Mouse (Mus musculus) lung, adult 18-20 months (tissue): ENCODE measurements at regions not wholly inside any gene's neighbourhood (a gene's known extent, or its start where the extent isn't known, plus 50 kb on each side); places are given as distances from the start of the nearest gene placed in this dataset.

Source experiments
- DNase-seq, 2 experiments: peaks; one replicate each; pipeline ENCODE4 v3.0.0; 2022; ENCODE audit warnings: mixed read lengths in 2 of 2

GRCm38 (mm10) chr2:74178106-74178505, 267.0 kb upstream of the Atp5g3 start:
- DNase-seq: no peak

- no peak for DNase-seq
Measured at GRCm38 (mm10) chr2:74168776-74169570, 257.8 kb upstream of the Atp5g3 start.

GRCm38 (mm10) chr2:74168307-74168706, 257.2 kb upstream of the Atp5g3 start:
- no peak for DNase-seq

DNA sequence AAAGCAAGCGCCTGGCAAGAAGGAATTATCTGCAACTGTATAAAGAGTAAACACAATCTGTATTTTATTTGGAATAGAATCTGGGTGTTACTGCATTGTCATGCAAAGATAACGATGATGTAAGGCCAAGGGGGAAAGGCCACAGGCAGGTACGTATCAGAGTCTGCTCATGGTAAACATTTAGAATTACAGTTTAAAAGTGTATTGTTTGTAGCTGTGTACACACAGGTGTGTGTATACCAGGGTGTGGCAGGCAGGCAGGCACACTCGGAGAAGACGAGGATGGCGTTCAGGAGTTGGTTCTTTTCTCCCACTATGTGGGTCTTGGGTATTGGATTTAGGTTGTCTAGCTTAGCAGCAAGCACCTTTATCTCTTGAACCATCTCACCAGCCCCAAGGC, 242.9 kb upstream of the Atp5g3 start:
- no peak for DNase-seq

DNA sequence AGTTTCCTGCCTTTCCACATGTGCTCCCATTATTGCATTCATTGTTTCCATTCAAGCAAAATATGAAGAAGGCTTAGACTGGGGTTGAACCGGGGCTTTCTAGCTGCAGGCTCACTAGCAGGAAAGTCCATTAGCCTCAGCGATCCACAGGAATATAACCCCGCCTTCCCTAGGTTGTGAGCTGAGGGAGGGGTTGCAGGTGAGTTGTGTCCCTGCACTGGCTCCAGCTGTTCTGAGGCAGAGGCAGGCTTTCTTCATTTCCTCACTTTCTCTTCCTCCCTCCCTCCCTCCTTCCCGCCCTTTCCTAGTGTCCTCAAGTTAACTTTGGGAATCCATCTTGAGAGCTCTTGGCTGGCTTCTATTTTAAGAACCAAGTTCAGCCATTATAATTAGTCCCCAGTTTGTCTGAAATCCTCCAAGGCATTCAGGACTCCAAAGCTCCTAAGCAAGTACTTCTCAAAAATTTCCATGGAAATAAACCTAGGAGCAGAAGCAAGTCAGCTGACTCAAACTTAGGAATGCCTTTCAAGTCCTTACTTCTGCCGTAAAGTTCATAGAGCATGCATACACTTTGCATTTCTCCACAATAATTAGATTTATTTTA, 242.2 kb upstream of the Atp5g3 start:
- no peak for DNase-seq

DNA sequence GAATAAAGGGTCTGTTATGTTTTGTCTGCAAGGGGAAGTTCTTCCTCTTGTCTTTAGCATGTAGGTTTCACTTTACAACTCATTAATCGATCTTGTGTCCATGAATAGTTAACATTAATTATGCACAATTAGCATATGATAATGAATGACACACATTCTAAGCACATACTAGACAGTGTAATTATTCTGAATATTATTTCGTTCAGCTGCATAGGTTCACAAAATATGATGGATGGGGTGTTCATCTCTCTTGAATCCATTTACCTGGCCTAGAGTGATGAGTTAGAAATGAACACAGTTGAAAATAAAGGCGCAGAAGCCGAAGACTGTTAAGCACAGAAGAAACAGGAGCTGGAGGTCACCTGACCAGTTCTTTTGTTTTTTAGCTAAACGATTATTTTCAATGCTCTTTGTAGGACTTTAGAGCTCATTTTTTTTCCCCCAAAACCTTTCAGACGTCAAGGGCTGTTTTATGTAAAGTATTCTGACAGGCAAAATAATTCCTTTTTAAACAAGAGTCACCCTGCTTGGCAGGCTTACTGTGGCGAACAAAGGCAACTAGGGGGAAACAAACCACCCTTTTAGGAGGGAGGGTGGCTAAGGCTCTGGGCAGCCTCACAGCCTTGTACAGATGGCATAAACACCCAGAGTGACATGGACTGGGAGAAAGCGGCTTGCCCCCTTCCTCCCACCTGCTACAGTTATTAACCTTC, 241.6 kb upstream of the Atp5g3 start:
- DNase-seq: no peak

- DNase-seq: no peak
Measured at GRCm38 (mm10) chr2:74147193-74147592, 236.1 kb upstream of the Atp5g3 start.

GRCm38 (mm10) chr2:74136624-74137003, 225.5 kb upstream of the Atp5g3 start:
- DNase-seq: no peak

DNA sequence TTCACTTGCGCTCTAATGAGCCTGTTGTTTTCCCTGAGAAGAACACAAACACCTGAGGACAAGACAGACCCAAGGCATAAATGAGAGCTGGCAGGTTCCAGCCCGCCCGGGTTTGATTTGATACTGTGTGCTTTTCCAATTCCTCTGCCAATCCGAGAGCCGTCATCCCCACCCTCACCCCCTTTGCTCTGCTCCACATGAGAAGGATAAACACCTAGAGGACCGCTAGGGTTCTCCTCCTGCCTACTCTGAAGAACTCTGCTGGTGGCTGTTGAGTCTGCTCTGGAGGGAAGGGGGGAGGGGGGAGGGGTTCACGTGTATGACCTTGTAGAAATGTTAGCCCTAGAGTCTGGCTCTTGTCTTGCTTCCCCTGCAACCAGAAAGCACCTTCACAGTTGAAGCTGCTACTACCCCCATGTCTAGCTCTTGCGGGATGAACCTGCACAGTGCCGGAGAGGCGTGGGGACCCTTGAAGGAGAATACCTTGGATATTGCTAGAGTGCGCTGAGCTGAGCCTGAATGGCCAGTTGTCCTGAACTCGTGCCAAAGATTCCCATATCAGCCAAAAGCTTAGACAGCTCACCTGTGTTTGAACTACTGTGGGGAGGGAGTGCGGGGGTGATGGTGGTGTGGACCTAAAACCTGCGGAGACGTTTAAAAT, 225.0 kb upstream of the Atp5g3 start:
- no peak for DNase-seq

DNA sequence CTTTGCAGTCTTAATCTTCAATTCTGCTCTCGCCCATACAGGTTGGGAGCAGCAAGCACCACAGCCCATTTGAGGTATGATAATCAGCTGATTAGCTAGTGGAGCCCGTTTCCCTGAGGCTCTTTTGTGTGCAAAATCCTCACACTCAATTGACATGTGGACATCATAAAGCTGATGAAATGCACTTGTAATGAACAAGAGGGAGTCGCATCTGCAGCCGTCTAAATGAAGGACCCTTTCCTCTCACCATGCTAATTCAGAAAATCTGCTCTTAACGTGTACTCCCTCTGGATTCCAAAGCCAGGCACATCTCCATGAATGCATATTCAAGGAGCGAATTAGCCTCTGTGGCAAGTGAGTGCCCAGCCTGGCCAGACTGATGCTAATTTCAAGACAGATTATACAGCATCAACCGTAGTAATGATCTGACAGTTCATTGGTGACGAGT, 219.0 kb upstream of the Atp5g3 start:
- DNase-seq: no peak

GRCm38 (mm10) chr2:74128782-74129538, 217.8 kb upstream of the Atp5g3 start:
- no peak for DNase-seq

DNA sequence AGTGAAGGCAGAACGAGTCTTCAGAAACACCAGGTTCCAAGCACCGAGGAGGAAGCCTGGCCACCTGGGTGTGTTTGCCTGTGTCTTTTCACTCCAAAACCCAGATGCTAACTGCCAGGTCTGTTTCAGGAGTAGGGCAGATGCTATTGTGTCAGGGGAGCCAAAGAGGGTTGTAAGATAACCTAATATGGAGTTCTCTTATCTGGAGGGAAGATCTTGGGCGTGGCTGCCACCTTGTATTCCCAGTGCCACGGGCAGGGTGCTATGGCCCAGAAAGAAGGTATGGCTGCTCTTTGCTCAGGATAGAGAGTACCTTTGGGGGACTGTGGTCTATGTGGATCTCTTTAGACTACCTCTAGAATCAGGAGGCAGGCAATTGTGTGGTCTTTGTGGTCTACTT, 216.0 kb upstream of the Atp5g3 start:
- DNase-seq: no peak

DNA sequence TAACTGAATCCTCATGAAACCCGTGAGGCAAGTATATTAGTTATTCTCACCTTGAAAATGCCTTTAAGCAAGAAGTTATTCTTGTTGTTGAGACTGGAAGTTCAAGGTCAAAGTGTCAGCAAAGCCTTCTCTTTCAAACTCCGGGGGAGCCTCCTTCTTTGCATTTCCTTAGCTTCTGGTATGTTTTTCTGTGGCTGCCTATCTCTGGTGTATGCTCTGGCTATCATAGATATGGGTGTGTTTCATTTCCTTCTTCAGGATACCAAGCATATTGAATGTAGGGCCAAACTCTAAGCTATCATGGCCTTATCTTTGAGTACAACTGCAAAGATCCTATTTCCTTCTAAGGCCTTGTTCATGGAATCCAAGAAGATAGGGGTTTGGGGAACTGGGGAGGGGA, 213.1 kb upstream of the Atp5g3 start:
- DNase-seq: no peak

DNA sequence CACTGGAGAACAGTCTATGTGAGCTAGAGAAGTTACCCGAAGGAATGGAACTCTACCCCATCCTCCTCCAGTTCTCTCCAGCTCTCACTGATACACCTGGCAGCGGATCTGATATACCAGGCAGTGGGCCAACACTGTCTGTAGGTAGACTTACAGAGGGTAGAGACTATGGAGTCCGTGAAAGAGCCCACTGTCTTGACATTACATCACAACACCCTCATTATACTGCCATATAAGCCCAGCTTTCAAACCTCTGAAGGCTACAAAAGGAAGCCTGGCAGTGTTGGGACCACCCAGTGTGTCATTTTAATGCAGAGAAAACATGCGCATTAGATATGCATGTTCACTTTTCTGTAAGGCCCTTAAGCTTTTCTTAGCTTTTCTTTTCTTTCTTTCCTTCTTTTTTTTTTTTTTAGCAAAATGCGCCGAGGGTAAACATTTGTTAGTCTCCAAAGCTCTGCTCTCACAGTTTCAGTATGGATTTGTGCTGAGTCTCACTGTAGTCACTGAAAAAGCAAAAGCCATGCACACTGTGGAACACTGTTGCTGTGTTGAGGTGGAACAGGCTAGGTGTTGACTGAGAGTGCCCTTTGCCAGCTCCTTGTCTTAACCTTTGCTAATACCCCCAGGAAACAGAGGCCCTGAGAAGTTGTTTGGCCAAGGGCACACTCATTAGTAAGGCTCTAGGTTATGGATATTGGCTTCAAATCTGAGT, 212.4 kb upstream of the Atp5g3 start:
- DNase-seq: no peak

- DNase-seq: no peak
Measured at GRCm38 (mm10) chr2:74122937-74123336, 211.8 kb upstream of the Atp5g3 start.

DNA sequence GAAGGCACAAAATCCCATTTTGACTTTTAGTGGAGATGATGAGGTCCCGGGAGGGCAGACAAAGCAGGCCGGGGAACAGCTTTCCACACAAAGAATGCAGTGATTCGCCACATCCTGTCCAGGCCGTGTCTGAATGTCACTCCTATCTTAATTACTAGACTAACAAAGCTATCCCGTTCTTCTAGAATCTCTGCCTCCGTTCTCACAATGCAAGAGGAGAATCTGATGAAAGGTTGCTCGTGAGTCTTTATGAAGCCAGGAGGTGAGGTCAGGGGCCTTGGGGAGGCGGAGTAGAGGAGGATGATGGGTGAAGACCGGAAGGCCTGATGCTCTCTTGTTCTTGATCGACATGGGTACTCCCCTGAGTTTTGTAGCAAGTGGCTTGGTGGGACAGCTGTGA, 208.9 kb upstream of the Atp5g3 start:
- no peak for DNase-seq

GRCm38 (mm10) chr2:74119167-74119937, 208.2 kb upstream of the Atp5g3 start:
- no peak for DNase-seq

GRCm38 (mm10) chr2:74106472-74106871, 195.3 kb upstream of the Atp5g3 start:
- no peak for DNase-seq

GRCm38 (mm10) chr2:74099671-74100372, 188.7 kb upstream of the Atp5g3 start:
- no peak for DNase-seq

DNA sequence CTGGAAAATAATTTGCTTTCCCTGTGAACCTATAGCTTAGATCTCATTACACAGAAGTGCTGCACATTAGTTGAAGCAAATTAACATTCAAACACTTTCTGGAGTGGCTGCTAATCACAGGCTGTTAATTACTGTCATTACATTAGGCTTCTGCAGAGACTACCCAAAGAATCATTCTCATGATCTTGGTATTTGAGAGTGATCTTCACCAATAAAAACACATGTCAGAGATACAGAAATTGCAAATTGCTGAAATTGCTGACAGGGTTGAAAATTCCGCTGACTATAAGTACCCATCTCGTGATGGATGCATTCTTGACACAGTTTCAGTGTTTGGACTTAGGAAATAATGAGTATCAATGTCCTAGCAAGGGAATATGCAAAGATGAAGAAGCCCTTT, 185.7 kb upstream of the Atp5g3 start:
- no peak for DNase-seq

DNA sequence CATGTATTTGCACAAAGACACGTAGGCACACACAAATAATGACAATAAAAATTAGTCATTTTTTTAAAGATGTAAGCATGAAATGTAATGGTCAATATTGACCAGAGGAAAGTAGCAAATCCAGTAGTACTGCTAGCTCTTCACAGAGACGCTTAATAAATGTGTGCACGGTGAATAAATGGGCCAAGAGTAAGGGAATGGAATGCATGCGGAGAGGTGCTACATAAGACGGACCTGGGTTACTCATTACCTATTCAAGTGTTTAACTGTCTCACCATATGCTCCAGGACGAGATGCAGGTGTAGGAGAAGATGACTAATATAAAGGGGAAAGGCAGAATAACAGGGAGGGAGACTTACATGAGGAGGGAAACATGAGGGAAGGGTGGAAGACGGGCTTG, 182.4 kb upstream of the Atp5g3 start:
- DNase-seq: no peak
